Comparison of ENCODE assay signal across 14 mouse cellular contexts in genomic region chr2:128265014-128265990, GRCm38 (mm10).
A peak's percentile ranks its signal among the peaks of the same experiment; 100 is the strongest.
DNase-seq lines count a peak whose midpoint lies in the region; ATAC-seq and TF ChIP-seq lines count a peak whose summit lies in the region.
"Had no signal": no experiment of that assay in that cellular context is flagged by ENCODE, and none has a peak within 500 bp of the region (broad histone marks: within the 10 kb centered on the region; RNA-seq: fewer than 3 reads in every experiment).

No protein-coding gene starts in this region.

- 0 out of 2 replicates have a peak overlapping the region, but pooled peaks have one; percentile 14 for H3K4me3 ChIP-seq in E14TG2a.4 (replicated peaks; ENCODE audit: low read length)
- H3K4me3 ChIP-seq in intestine, embryonic 16.5 days (ENCODE audit: low read length), result no peak overlapping the region
- H3K4me3 ChIP-seq: erythroblast, embryonic 14.5 days; heart, embryonic 15.5 days; limb, embryonic 15.5 days; midbrain, embryonic 12.5 days had no signal

- H3K27me3 ChIP-seq in E14TG2a.4 (ENCODE audit: insufficient read depth, low read length), result 0 out of 2 replicates have a peak, but pooled peaks cover 4% of the 10 kb centered on the region
- no peaks in the 10 kb centered on the region for H3K27me3 ChIP-seq in intestine, embryonic 16.5 days (replicated peaks; ENCODE audit: control insufficient read depth, insufficient read depth, low read length)
- H3K27me3 ChIP-seq: heart, embryonic 15.5 days; limb, embryonic 15.5 days; midbrain, embryonic 12.5 days had no signal

- peak overlapping the region; percentile 73 for H3K27ac ChIP-seq in intestine, embryonic 16.5 days (ENCODE audit: low read length)
- H3K27ac ChIP-seq: heart, embryonic 15.5 days; limb, embryonic 15.5 days; midbrain, embryonic 12.5 days had no signal

- H3K9me3 ChIP-seq in E14TG2a.4 (ENCODE audit: low read length), result no peaks in the 10 kb centered on the region
- no peaks in the 10 kb centered on the region for H3K9me3 ChIP-seq in intestine, embryonic 16.5 days (ENCODE audit: control insufficient read depth, low read length)
- H3K9me3 ChIP-seq: heart, embryonic 15.5 days; limb, embryonic 15.5 days; midbrain, embryonic 12.5 days had no signal

- no peaks in the 10 kb centered on the region for H3K36me3 ChIP-seq in E14TG2a.4 (ENCODE audit: insufficient read depth, low read length)
- H3K36me3 ChIP-seq in intestine, embryonic 16.5 days (ENCODE audit: control insufficient read depth, insufficient read depth, low read length), result no peaks in the 10 kb centered on the region
- H3K36me3 ChIP-seq: heart, embryonic 15.5 days; limb, embryonic 15.5 days; midbrain, embryonic 12.5 days had no signal

- intact Hi-C loops in left cerebral cortex, postnatal 25 days (cut with DNase I), result no loop called here

- H3K4me2 ChIP-seq in intestine, embryonic 16.5 days (ENCODE audit: low read depth, low read length), result no peak overlapping the region
- H3K4me2 ChIP-seq: heart, embryonic 15.5 days; limb, embryonic 15.5 days; midbrain, embryonic 12.5 days had no signal

- H3K9ac ChIP-seq in intestine, embryonic 16.5 days (ENCODE audit: low read depth, low read length), result no peak overlapping the region
- H3K9ac ChIP-seq: heart, embryonic 15.5 days; limb, embryonic 15.5 days; midbrain, embryonic 12.5 days had no signal

- ATAC-seq in intestine, embryonic 16.5 days, result peak; percentile 88

- TF ChIP-seq CTCF in E14TG2a.4 (conservative IDR thresholded peaks at IDR 0.05; ENCODE audit: low read length), result no peak

- WGBS in intestine, embryonic 16.5 days, result 39% methylated on average over 9 of the region's 9 CpGs

- DNase-seq in embryo, embryonic 10.5 days (ENCODE audit: low spot score), result peak; percentile 33
- no peak for DNase-seq in embryo, embryonic 9.5 days (ENCODE audit: extremely low spot score)
- peak; percentile 51 to 61 for DNase-seq in kidney, postnatal 36 days
- DNase-seq in left cerebral cortex, postnatal 25 days (ENCODE audit: low spot score in 2 of 2), result no peak
- DNase-seq in cerebellum, adult 9-10 months, result no peak
- no peak for DNase-seq in left cerebral cortex, adult 8-10 months (ENCODE audit: low spot score in 2 of 2)
- DNase-seq: adrenal gland, postnatal 14 days; cerebellum, postnatal 10 days had no signal

- peaks cover 69% of the 10 kb centered on the region for H3K4me1 ChIP-seq in E14TG2a.4 (replicated peaks; ENCODE audit: low read depth, low read length)
- H3K4me1 ChIP-seq in intestine, embryonic 16.5 days (ENCODE audit: control insufficient read depth, insufficient read depth, low read length), result peaks cover 6% of the 10 kb centered on the region; the same call in 1 of the 2 replicates
- H3K4me1 ChIP-seq: heart, embryonic 15.5 days; limb, embryonic 15.5 days; midbrain, embryonic 12.5 days had no signal

Comparison
In these comparisons a context has a peak if more than half of its experiments do, and no peak if none do; other contexts are left out.
1. DNase-seq: peak in embryo, embryonic 10.5 days (single experiment) and kidney, postnatal 36 days (2 of 2); none in embryo, embryonic 9.5 days (single experiment), left cerebral cortex, postnatal 25 days (0 of 2), cerebellum, adult 9-10 months (single experiment) and left cerebral cortex, adult 8-10 months (0 of 2).